ENCODE assay signal across 9 mouse cellular contexts in the genomic region with DNA sequence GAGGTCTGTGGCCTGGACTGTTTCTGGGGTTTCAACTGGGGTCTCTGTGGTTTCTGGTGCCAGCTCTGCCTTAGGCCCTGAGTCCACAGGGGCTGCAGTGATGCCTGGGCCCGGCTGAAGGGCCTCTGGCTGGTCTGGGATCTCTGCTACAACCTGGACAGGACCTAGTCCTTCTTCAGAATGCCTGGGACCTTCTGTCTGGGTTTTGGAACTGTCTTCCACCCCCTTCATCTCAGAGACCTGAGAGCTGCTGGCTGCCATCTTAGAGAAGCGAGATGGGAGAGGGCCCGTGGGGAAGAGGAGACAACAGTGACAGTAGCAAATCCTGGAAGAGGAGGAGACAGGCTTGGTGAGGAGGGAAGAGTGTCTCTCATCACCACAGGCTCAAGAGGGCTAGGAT. TPM values are rescaled to one million over a fixed set of nuclear protein-coding genes. Genes with fewer than 3 reads are reported as not detected.
A peak's percentile ranks its signal among the peaks of the same experiment; 100 is the strongest.
DNase-seq lines count a peak whose midpoint lies in the region; ATAC-seq lines count a peak whose summit lies in the region.
"Had no signal": no experiment of that assay in that cellular context is flagged by ENCODE, and none has a peak within 500 bp of the region (broad histone marks: within the 10 kb centered on the region; RNA-seq: fewer than 3 reads in every experiment).

No protein-coding gene starts in this region.

- peak overlapping the region; percentile 87 for H3K4me2 ChIP-seq in heart, embryonic 12.5 days
- peak overlapping the region; percentile 84 for H3K4me2 ChIP-seq in hindbrain, embryonic 11.5 days (replicated peaks; ENCODE audit: low read depth, low read length)
- peak overlapping the region; percentile 84 for H3K4me2 ChIP-seq in midbrain, embryonic 14.5 days (ENCODE audit: low read length)

- no peak overlapping the region for H3K27ac ChIP-seq in heart, embryonic 12.5 days (ENCODE audit: poor library complexity, severe bottlenecking)
- no peak overlapping the region for H3K27ac ChIP-seq in hindbrain, embryonic 11.5 days (ENCODE audit: low read depth, low read length)
- peak overlapping the region; percentile 80; the same call in 1 of the 2 replicates for H3K27ac ChIP-seq in midbrain, embryonic 14.5 days (replicated peaks; ENCODE audit: low read depth, low read length)

- H3K27me3 ChIP-seq in heart, embryonic 12.5 days (replicated peaks): no peaks in the 10 kb centered on the region
- H3K27me3 ChIP-seq in hindbrain, embryonic 11.5 days (ENCODE audit: control insufficient read depth, insufficient read depth, low read length): no peaks in the 10 kb centered on the region
- no peaks in the 10 kb centered on the region for H3K27me3 ChIP-seq in midbrain, embryonic 14.5 days (ENCODE audit: control insufficient read depth, insufficient read depth, low read length)

- H3K9me3 ChIP-seq in heart, embryonic 12.5 days (replicated peaks): no peaks in the 10 kb centered on the region
- H3K9me3 ChIP-seq in hindbrain, embryonic 11.5 days (ENCODE audit: control insufficient read depth, low read length): no peaks in the 10 kb centered on the region
- H3K9me3 ChIP-seq in midbrain, embryonic 14.5 days (ENCODE audit: control insufficient read depth, low read length): no peaks in the 10 kb centered on the region

- ATAC-seq in heart, embryonic 12.5 days (ENCODE audit: insufficient number of reproducible peaks, low FRiP score): no peak
- ATAC-seq in hindbrain, embryonic 11.5 days (ENCODE audit: low FRiP score): no peak
- ATAC-seq in midbrain, embryonic 14.5 days (ENCODE audit: low FRiP score, low TSS enrichment): no peak

- H3K4me3 ChIP-seq in heart, embryonic 12.5 days: peak overlapping the region; percentile 42; the same call in 1 of the 2 replicates
- peak overlapping the region; percentile 38; the same call in 1 of the 2 replicates for H3K4me3 ChIP-seq in hindbrain, embryonic 11.5 days (ENCODE audit: low read depth, low read length)
- peak overlapping the region; percentile 45 for H3K4me3 ChIP-seq in midbrain, embryonic 14.5 days (replicated peaks; ENCODE audit: low read depth, low read length)

- no peak overlapping the region; the same call in 1 of the 2 replicates for H3K9ac ChIP-seq in heart, embryonic 12.5 days
- H3K9ac ChIP-seq in hindbrain, embryonic 11.5 days (ENCODE audit: low read depth, low read length): peak overlapping the region; percentile 74; the same call in 1 of the 2 replicates
- H3K9ac ChIP-seq in midbrain, embryonic 14.5 days (replicated peaks; ENCODE audit: low read length): peak overlapping the region; percentile 80

- no peak for DNase-seq in heart, adult 9 months (ENCODE audit: low spot score in 2 of 2)
- peak; percentile 59 for DNase-seq in cerebellum, postnatal 25 days
- DNase-seq in hindbrain, embryonic 11.5 days (ENCODE audit: low spot score): no peak
- DNase-seq in midbrain, embryonic 14.5 days: no peak
- no peak for DNase-seq in testis, postnatal 14 days (ENCODE audit: low spot score)
- no peak for DNase-seq in T-cell, adult 2 months (ENCODE audit: low spot score)
- no peak for DNase-seq in urinary bladder, postnatal 10 days (ENCODE audit: low spot score)
- DNase-seq: lung, postnatal 36 days had no signal

- H3K36me3 ChIP-seq in heart, embryonic 12.5 days: peaks cover 41% of the 10 kb centered on the region
- peaks cover 4% of the 10 kb centered on the region; the same call in 1 of the 2 replicates for H3K36me3 ChIP-seq in hindbrain, embryonic 11.5 days (ENCODE audit: control insufficient read depth, insufficient read depth, low read length)
- H3K36me3 ChIP-seq in midbrain, embryonic 14.5 days (ENCODE audit: control insufficient read depth, insufficient read depth, low read length): peaks cover 39% of the 10 kb centered on the region

- H3K4me1 ChIP-seq in heart, embryonic 12.5 days (replicated peaks): peaks cover 63% of the 10 kb centered on the region
- peaks cover 31% of the 10 kb centered on the region for H3K4me1 ChIP-seq in hindbrain, embryonic 11.5 days (replicated peaks; ENCODE audit: control insufficient read depth, insufficient read depth, low read length)
- peaks cover 58% of the 10 kb centered on the region for H3K4me1 ChIP-seq in midbrain, embryonic 14.5 days (ENCODE audit: control insufficient read depth, insufficient read depth, low read length)

- WGBS in heart, embryonic 12.5 days: 69% methylated on average over 3 of the region's 3 CpGs
- 55% methylated on average over 3 of the region's 3 CpGs for WGBS in hindbrain, embryonic 11.5 days
- 42% methylated on average over 3 of the region's 3 CpGs for WGBS in midbrain, embryonic 14.5 days

RNA-seq across cellular contexts. Expression of gene Gm42742, which starts 0.9 kb away (rescaled TPM):
- 50.8 and 60.9 TPM in 2 replicates for polyA plus RNA-seq in heart, embryonic 12.5 days (2016; fragmentation: Nextera tagmentation; extraction: Ambion mirVana)
- polyA plus RNA-seq in hindbrain, embryonic 11.5 days (2014; fragmentation: Nextera tagmentation; extraction: Ambion mirVana): 50.4 and 53.7 TPM in 2 replicates
- polyA plus RNA-seq in midbrain, embryonic 14.5 days (2014; fragmentation: Nextera tagmentation; extraction: Ambion mirVana): 53.4 and 64.6 TPM in 2 replicates

RNA-seq across cellular contexts. Expression of gene Prrt2, which starts 1.0 kb away (rescaled TPM):
- polyA plus RNA-seq in heart, embryonic 12.5 days (2016; fragmentation: Nextera tagmentation; extraction: Ambion mirVana): 1.9 and 3.3 TPM in 2 replicates
- 7.2 and 7.7 TPM in 2 replicates for polyA plus RNA-seq in hindbrain, embryonic 11.5 days (2014; fragmentation: Nextera tagmentation; extraction: Ambion mirVana)
- polyA plus RNA-seq in midbrain, embryonic 14.5 days (2014; fragmentation: Nextera tagmentation; extraction: Ambion mirVana): 21.8 and 28.9 TPM in 2 replicates

RNA-seq across cellular contexts. Expression of gene Pagr1a, which starts 2.9 kb away (rescaled TPM):
- polyA plus RNA-seq in heart, embryonic 12.5 days (2016; fragmentation: Nextera tagmentation; extraction: Ambion mirVana): 19.3 and 31.4 TPM in 2 replicates
- 76.1 and 78.5 TPM in 2 replicates for polyA plus RNA-seq in hindbrain, embryonic 11.5 days (2014; fragmentation: Nextera tagmentation; extraction: Ambion mirVana)
- polyA plus RNA-seq in midbrain, embryonic 14.5 days (2014; fragmentation: Nextera tagmentation; extraction: Ambion mirVana): 21.2 and 38.3 TPM in 2 replicates

RNA-seq across cellular contexts. Expression of gene Pagr1b, which starts 3.7 kb away (rescaled TPM):
- polyA plus RNA-seq in heart, embryonic 12.5 days (2016; fragmentation: Nextera tagmentation; extraction: Ambion mirVana): not detected in 2 replicates
- polyA plus RNA-seq in hindbrain, embryonic 11.5 days (2014; fragmentation: Nextera tagmentation; extraction: Ambion mirVana): not detected in 2 replicates
- polyA plus RNA-seq in midbrain, embryonic 14.5 days (2014; fragmentation: Nextera tagmentation; extraction: Ambion mirVana): not detected in 2 replicates

RNA-seq across cellular contexts. Expression of gene Mvp, which starts 5.6 kb away (rescaled TPM):
- polyA plus RNA-seq in heart, embryonic 12.5 days (2016; fragmentation: Nextera tagmentation; extraction: Ambion mirVana): 12.0 TPM in 2 replicates
- 3.4 and 3.5 TPM in 2 replicates for polyA plus RNA-seq in hindbrain, embryonic 11.5 days (2014; fragmentation: Nextera tagmentation; extraction: Ambion mirVana)
- polyA plus RNA-seq in midbrain, embryonic 14.5 days (2014; fragmentation: Nextera tagmentation; extraction: Ambion mirVana): 1.7 and 3.1 TPM in 2 replicates

Comparison
In these comparisons a context has a peak if more than half of its experiments do, and no peak if none do; other contexts are left out.
1. DNase-seq: peak in cerebellum, postnatal 25 days (2 of 2); none in heart, adult 9 months (0 of 2), hindbrain, embryonic 11.5 days (single experiment), midbrain, embryonic 14.5 days (single experiment), testis, postnatal 14 days (single experiment), T-cell, adult 2 months (single experiment) and urinary bladder, postnatal 10 days (single experiment).
2. Peak in every context shown above with its lines, with median percentiles within 50 percentile points of each other: H3K4me2 ChIP-seq and H3K4me3 ChIP-seq.